Mouse (Mus musculus) monocyte, adult 2 months (primary cell): ENCODE data around the gene Ssbp3.

Source experiments
- DNase-seq, 2 experiments: peaks; one replicate each; pipeline ENCODE4 v3.0.0; 2022; ENCODE audit warnings: low spot score in 2 of 2, low read depth in 1 of 2

Ssbp3 gene

DNA sequence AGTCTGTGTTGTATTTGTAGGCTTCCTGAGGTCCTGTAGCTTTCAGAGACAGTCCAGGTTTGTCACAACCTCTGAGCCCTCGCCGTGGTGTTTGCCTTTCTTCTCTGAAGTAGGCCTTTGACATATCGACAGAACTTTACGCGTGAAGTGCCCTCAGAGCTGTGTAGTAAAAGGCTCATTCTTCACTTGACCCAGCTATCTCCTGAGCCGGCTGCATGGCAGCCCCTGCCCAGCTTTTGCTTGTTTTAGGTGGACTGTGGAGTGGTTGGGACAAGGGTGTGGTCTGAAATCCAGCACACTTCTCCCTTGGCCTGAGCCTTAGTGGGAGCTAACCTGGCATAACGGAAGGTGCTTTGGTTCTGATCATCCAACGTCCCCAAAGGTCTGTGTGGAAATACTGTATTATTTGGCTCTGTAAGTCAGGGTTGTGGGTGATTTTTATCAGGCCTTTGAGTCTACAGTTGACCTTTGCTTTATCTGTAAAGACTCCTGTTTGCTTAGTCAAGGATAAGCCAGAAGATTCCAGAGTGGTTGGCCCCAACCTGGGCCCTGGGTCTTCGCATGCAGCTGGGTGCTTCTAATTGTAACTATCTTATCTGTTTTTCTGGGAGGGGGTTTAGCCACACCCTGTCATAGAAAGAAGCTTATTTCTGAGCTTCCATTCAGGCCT is 23.4 kb downstream of the Ssbp3 start:
- no peak for DNase-seq

DNA sequence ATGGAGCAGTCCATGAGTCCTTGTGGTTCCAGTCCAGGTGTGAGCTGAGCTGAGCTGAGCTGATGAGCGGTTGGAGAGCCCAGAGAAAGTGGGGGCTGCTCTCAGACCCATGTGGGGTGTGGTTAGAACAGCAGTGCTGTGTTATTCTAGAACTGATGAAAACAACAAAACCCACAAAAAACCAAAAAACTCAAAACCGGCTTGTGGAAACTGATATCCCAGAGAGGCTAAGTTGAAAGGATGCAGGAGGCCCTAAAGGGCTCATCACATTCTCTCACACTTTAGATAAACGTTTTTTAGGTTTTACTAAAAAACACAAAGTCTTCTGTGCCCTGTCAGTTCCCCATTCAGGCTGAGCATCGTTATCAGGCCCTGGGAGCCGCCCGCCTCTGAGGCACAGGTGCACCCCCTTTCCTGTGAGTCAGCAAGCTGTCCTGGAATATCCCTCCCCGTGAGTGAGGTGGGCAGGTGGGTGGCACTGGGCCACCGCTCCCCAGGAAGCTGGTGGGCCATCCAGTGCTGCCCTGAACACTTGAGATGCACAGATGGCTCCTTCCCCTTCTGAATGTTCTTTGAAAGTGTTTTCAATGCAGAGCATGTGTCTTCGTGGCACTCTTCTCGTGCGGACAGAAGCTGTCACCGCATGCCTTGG is 24.6 kb downstream of the Ssbp3 start:
- DNase-seq, result no peak

DNA sequence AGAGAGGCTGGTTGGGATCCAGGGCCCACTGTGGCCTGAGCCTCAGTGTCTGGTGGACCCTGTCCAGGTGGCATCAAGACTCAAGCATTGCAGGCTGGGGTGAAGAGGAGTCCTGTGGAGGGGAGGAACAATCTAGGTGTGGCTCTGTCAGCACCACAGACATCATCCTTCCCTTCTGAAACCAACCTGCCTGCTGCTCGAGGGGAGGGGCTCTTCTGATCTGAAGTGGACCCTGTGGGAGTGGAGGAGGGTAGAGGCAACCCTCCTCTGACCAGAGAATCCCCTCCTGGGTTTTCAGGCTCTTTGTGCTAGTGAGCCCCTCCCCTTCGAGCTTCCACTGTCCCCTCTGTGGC is 25.1 kb downstream of the Ssbp3 start:
- DNase-seq, result no peak

DNA sequence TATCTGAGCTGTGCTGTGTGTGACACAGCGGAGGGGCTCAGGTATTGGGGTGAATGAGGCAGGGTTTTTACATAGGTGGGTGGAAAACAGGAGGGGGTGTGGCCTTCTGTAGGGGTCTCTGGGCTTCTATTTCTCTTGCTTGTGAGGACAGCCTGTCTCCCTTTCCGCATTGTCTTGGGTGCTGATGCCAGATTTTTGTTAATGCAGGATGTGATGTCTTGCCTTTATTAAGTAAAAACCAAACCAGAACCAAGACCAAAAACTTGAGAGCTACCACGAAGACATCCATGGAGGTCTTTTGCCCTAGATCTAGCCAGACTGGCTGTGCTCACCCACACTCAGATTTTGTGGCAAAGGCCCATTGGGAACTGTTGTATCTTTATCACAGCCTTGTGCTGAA is 25.5 kb downstream of the Ssbp3 start:
- no peak for DNase-seq

DNA sequence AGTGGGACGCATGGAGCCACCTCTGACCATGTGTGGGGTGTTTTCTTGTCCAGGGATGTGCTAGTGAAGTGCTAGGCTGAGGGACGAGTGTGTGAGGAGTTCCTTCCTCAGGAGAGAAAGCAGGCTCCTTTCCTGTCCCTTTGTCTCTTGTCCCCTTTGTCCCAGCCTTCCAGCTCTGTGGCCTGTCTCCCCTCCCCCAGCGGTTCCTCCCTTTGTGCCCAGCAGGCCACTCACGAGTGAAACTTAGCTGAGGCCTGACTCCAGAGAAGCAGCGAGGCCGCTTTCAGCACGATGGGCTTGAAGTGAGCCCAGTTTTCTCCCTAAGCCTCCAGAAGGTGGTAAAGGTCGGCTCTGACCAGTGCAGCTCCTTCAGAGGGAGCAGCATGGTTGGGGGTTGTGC is 26.2 kb downstream of the Ssbp3 start:
- DNase-seq, result no peak

DNA sequence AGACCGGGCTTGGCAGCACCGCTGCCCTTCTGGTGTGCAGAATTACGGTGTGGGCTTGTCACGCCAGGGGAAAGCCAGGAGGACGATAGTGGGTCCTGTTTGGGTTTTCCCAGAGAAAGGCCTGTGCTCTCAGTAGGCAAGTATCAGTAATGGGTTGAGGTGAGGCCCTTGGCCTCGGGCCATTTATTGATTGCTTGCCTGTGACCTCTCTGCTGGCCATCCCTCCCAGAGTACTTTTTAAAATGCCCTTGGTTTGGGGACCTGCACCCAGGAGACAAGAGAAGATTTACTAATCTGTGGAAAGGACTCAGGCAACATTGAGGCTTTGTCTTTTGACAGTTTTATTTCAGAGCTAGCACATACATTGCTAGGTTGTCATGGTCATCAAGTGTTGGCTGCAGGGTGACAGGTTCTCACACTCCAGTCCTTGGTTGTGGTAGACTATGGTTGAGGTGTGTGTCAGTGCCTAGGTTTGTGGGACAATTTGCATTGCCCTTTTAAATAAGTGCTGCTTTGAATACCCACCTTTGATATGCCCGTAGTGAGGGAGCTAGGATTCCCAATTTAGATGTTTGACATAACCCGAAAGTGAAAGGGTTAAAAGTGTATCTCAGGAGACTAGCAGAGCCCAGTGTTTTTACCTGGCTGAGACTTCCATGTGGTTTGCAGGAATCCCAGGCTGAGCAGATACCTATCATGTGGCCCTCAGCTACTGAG is 28.2 kb downstream of the Ssbp3 start:
- no peak for DNase-seq

DNA sequence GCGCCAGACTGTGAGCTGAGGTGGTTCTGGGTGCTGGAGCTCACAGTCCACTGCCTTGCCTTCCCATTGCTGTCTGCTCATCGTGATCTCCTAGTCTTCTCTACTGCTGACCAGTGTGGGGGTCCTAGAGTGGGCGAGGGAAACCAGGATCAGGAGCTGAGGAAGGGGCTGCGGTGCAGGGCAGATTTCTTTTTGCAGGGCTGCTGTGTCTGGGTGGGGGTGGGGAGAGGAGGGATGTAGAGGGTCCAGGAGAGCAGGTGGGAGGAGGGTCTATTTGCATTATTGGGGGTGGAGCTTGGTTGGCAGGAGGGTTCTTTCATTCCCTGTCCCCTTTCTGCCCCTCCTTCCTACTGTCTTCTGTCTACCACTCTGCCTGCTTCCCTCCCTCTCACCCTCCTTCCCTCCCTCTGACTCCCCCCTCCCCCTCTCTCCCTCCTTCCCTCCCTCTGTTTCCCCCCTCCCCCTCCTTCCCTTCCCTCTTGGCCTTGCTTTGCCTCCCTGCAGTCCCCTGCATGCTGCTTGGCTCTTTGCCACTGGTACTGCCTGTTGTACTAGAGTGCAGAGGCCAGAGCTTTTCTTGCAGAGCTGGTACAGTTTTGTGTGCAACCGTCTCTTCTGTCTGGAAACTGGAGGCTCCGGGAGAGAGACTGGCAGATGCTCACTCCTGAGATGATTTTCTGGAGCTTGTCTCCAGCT is 28.9 kb downstream of the Ssbp3 start:
- no peak for DNase-seq

DNA sequence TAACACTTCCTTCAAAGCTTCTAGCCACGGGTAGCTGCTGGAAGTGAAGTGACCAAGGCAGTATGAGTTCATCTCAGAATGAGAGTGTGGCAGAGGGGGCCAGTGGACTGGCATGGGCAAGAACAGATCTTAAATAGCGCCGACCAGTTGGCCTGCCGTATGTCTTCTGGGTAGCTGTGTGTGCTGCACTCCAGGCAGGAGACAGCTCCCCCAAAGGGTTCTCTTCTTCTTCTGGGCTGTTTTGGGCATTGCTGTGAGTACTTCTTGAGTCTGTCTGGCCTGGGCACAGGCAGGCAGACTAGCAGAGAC is 29.4 kb downstream of the Ssbp3 start:
- DNase-seq, result no peak

DNA sequence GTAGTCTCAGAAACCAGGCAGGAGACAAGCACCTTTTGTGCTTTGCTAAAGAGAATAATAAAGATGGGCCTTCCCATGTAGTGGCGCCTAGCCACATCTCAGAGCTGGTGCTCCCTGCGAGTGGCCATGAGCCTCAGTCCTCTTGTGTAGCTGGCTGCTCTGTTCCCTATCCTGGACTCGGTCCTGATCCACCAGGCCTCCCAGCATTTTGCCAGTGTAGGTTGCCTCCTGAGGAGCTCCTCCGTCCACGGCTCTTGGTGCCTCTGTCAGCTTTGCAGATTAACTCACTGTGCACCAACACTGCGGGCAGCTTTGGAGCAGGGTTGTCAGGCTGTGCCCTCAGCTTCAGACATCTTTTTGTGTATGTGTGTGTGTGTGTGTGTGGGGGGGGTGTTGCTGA is 30.4 kb downstream of the Ssbp3 start:
- DNase-seq, result no peak

DNA sequence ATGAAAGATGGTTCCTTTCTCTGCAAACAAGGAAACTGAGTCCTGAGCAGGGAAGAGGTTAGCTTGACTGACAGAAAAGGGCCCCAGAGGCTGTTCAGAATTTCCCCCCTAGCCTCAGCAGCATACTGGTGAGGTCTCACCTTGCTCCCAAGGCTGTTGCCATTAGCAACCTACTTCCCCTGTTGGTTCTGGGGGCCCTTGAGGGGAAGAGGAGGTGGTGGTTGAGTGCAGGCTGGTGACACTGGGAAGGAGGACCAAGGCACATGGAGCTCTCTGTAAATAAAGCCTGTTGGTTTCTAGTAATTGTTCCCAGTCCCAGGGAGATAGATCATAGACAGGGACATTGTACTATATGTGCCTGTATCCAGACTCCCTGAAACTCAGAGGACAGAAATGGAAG is 31.0 kb downstream of the Ssbp3 start:
- no peak for DNase-seq

DNA sequence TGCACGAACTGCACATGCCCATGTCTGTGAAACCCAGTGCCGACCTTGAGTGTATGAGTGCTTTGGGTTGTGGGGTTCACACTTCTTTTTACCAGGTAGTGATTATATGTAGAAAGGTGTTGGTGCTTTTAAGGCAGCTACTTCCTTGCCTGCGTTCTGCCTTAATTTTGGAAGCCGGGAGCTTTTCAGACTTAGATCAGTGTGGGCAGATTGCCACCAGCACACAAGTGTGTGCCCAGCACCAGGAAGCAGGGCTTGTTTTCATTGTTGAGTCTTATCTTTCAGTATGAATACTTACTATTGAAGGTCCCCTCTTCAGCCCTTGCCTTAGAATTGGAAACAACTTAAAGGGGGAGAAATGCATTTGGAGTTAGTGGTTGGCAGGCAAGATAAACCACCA is 32.0 kb downstream of the Ssbp3 start:
- no peak for DNase-seq

DNA sequence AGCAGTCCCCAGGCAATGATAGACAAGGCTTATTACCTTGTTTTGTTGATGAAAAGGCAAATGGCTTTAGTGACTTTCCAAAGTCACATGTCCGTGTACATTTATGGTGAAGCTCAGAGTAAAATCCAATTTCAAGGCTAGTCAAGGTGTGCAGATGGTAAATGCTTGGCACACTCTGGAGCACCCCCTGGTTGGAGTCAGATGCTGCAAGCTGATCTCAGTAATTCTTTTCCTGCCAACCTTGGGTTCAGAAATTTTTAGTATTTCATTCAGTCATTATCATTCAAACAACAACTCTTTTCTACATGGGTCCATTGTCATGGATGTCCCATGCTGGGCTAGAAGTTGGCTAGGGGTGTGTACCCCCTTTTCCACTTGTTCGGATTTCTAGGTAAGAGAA is 33.1 kb downstream of the Ssbp3 start:
- no peak for DNase-seq

DNA sequence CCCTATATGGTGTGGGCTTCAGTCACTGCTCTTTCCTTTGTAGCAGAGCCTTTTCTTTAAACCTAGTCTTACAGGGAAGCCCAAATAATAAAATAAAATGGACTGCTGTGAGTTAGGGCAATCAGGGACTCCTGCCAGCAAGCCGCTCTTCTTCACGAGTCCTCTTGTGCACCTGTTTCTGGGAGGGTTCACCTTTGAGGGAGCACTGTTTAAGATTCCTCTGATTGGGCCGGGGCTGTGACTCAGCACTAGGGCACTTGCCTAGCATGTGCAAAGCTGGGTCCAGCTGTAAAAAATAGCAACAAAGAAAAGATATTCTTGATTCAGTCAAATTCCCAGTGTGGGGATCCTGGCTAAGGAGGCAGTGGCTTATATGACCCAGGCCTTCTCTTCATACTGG is 34.4 kb downstream of the Ssbp3 start:
- DNase-seq, result no peak

DNA sequence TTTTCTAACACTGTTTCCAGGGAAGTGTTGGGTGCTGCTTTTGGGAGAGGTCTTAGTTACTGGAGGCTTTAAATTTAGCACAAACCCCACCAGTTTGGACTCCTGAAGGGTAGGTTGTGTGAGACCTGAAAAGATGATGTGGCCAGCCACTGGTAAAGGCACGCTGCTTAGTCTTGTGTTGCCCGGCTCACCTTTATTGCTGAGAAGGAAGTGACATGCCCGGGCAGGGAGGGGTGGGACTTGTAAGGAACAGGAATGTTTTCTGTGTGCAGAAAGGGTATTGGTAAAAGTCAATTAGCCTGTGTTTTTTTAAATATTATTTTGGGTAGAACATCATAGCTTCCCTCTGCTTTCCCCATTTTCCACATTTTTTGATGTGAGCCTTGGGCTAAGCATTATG is 37.2 kb downstream of the Ssbp3 start:
- DNase-seq, result no peak

DNA sequence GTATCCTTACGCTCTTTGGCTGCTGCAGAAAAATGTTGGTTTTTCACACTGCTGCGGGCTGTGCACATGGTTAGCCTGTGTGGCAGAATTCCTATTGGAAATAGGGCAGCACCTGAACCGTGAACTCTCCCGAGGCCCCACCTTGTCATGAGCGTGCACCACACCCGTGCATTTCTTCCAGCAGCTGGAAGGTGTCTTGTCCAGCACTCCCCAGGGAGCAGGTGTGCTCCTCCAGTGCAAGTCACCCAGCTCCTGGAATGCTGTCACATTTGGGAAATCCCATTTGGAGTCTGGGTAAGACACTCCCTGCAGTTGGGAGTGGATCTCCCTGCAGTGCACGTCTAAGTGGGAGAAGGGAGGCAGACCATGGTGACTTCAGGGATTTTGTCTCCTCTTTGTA is 38.0 kb downstream of the Ssbp3 start:
- DNase-seq, result no peak

DNA sequence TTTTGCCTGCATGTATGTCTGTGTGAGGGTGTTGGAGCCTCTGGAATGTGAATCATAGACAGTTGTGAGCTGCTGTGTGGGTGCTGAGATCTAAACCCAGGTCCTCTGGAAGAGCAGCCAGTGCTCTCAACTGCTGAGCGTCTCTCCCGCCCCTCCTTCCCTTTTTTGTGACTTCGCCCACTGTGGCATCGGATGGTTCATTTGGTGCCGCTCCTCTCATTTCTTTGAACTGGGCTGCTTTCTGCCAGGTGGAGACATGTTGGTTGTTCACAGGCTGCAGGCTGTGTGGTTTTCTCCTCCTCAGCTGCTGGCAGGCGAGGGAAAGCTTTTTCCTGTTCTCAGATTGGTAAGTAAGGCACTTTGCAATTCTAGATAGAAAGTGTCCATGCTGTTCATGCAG is 38.7 kb downstream of the Ssbp3 start:
- DNase-seq, result no peak

DNA sequence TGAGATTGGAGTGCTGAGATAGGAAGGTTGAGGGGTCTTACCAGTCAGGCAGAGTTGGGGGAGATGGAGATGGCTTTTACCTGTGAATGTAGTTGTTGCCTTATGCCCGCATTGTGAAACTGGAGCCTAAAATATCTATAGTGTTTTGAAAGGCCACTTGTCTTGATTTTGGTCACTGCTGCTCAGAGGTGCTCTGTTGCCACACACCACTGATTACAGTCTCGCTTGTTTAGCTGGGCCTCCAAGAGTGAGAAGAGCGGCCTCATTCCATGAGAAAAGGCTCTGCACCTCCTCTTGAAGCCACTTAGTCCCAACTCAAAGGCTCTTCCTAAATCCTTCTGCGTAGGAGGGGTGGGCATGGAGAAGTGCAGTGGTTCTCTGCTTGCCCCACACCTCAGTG is 40.3 kb downstream of the Ssbp3 start:
- DNase-seq, result no peak

DNA sequence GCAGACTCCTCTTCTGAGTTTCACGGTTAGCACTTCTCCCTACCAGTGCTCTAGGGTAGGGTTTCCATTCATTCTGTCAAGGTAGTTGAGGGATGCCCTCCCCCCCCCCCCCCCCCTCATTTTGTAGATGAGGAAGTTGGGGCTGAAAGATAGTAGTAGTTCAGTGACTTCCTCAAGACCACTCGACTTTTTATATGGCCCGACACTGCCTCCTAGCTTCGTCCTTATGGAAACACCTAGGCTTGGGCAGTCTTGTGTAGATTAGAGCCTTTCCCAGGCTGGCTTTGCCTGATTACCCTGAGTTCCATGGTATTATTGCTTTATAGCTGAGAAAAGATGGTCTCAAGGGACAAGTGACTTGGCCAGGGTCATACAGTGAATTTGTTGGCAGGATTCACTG is 41.0 kb downstream of the Ssbp3 start:
- DNase-seq, result no peak

DNA sequence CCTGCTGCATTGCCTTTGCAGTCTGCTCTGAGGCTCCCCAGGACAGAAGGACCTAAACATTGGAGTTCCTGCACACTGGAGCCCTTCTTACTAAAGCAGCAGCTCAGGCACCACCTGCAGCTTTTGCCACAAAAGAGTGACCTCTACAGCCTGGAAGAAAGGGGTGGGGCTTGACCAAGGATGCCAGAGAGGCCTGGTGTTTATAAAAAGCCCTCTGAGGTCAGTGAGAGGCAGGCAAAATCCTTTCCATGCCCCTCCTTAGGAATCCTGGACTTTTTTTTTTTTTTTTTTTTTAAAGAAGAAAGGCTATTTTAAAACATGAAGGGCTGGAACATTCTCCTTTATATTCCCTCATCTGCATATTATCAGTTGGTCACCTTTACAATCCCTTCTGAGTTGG is 42.7 kb downstream of the Ssbp3 start:
- DNase-seq, result no peak

DNA sequence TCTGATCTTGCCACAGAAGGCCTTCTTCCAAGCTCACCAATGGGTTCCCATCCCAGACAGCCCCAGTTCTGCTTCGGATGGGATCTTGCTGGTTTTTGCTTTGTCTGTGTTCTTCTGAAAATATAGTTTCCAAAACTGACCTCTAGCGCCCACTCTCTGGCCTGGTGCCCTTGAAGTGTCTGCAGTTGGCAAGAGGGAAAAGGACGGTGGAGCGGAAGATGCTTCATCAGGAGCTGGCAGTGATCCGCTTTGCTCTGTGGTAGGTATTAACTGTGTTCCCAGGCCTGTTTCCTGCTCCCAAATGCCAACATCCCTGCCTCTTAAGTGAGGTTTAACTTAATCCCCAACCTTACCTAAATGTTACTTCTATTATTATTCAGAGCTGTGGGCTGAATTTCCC is 43.3 kb downstream of the Ssbp3 start:
- DNase-seq, result no peak

DNA sequence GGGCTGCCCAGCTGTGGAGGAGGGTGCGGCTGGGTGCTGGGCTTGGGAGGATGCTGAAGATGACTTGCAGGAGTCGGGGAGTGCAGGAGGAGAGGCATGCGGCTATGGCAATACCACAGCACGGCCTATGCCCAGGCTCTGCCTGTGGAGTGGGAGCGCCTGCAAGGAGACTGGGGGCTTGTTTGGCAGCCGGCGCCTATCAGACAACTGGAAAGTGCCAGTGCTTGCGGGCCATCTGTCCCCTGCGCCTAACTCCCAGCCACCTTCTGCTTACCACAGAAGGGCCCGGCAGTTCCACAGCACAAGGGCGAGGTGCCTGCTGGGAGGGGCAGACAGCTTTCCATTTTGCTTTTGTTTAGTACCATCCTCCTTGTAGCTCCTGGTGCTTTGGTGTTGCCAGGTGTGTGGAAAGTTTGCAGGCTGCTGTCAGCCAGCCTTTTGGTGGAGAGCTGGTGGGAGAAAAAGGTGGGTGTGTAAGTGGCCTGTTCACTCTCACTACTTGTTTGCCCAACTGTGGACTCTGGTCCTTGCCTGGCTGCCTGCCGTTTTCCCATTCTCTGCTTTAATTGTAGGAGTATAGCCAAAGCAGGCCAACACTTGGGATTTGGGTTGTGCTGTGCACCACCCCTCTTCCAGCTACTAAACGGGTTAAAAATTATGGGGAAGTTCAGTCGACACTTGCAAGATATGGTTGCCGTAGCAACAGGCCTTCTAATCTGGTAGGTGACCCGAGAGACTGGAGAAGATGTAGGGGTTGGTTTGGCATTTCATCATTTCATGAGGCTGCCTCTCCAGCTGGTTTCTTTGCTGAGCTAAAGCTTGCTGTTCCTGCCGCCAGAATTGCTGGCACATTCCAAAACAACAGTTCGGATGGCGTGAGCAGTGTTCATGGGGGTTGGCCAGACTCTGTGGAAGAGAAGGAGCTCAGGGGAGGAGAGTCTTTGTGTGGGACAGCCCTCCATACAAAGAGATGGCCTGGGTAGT is 45.5 kb downstream of the Ssbp3 start:
- no peak for DNase-seq
